Mouse (Mus musculus) myocyte (in vitro differentiated cells): Measurements from ENCODE around the gene Usp32.

Experiments used
- CEBPB ChIP-seq: IDR thresholded peaks from 2 replicates; pipeline ENCODE4 v1.6.1; 2011; ENCODE audit warnings: mild to moderate bottlenecking, moderate library complexity; ENCODE audit not compliant: poor library complexity, insufficient read depth, severe bottlenecking
- E2F4 ChIP-seq: IDR thresholded peaks from one replicate; pipeline ENCODE4 v1.6.1; 2011; ENCODE audit warnings: mild to moderate bottlenecking, control low read depth, moderate library complexity; ENCODE audit not compliant: insufficient read depth
- MAX ChIP-seq: IDR thresholded peaks from one replicate; pipeline ENCODE4 v1.6.1; 2011; ENCODE audit warnings: low read depth, mild to moderate bottlenecking, control low read depth
- MYOD1 ChIP-seq, 3 experiments: IDR thresholded peaks; one replicate each; pipeline ENCODE4 v1.6.1; 2011; ENCODE audit warnings: control low read depth in 2 of 3, low read depth in 2 of 3, mild to moderate bottlenecking in 2 of 3, moderate library complexity in 1 of 3; ENCODE audit not compliant: insufficient read length in 2 of 3, control insufficient read depth in 1 of 3
- MYOG ChIP-seq, 3 experiments: IDR thresholded peaks; one replicate each; pipeline ENCODE4 v1.6.1; 2011; ENCODE audit warnings: control low read depth in 2 of 3, low read depth in 2 of 3, mild to moderate bottlenecking in 2 of 3; ENCODE audit not compliant: insufficient read length in 2 of 3, control insufficient read depth in 1 of 3, insufficient read depth in 1 of 3
- POLR2A ChIP-seq: IDR thresholded peaks from one replicate; pipeline ENCODE4 v1.6.1; 2011; ENCODE audit warnings: low read depth, mild to moderate bottlenecking, control low read depth, moderate library complexity; ENCODE audit not compliant: insufficient read length
- POLR2AphosphoS2 ChIP-seq: IDR thresholded peaks from one replicate; pipeline ENCODE4 v1.6.1; 2011; ENCODE audit warnings: low read depth, control low read depth; ENCODE audit not compliant: insufficient read length
- REST ChIP-seq: IDR thresholded peaks from one replicate; pipeline ENCODE4 v1.6.1; 2011; ENCODE audit warnings: mild to moderate bottlenecking, control low read depth, moderate library complexity; ENCODE audit not compliant: insufficient read depth, insufficient read length
- SRF ChIP-seq: IDR thresholded peaks from one replicate; pipeline ENCODE4 v1.6.1; 2011; ENCODE audit warnings: low read depth; ENCODE audit not compliant: control insufficient read depth, insufficient read length
- TCF12 ChIP-seq: IDR thresholded peaks from one replicate; pipeline ENCODE4 v1.6.1; 2011; ENCODE audit warnings: mild to moderate bottlenecking, control low read depth; ENCODE audit not compliant: poor library complexity, insufficient read depth, severe bottlenecking
- TCF3 ChIP-seq: IDR thresholded peaks from one replicate; pipeline ENCODE4 v1.6.1; 2011; ENCODE audit warnings: low read depth, control low read depth; ENCODE audit not compliant: insufficient read length
- USF1 ChIP-seq: IDR thresholded peaks from one replicate; pipeline ENCODE4 v1.6.1; 2011; ENCODE audit warnings: low read depth, mild to moderate bottlenecking, control low read depth, moderate library complexity

- no peak for TF ChIP-seq POLR2A
- no peak for TF ChIP-seq MYOD1 (IDR thresholded peaks at IDR 0.05; ENCODE audit: control insufficient read depth in 1 of 3, insufficient read length in 2 of 3, low read depth in 2 of 3)
- TF ChIP-seq USF1 = no peak
- no peak for TF ChIP-seq MAX
- TF ChIP-seq POLR2AphosphoS2 = no peak
- no peak for TF ChIP-seq MYOG (IDR thresholded peaks at IDR 0.05; ENCODE audit: control insufficient read depth in 1 of 3, insufficient read depth in 1 of 3, insufficient read length in 2 of 3, low read depth in 2 of 3)
- TF ChIP-seq TCF12 = no peak
- TF ChIP-seq E2F4 = no peak
- TF ChIP-seq TCF3 = no peak
- TF ChIP-seq SRF = no peak
- no peak for TF ChIP-seq REST
- no peak for TF ChIP-seq CEBPB
Measured at GRCm38 (mm10) chr11:85177761-85178160, 37.8 kb upstream of the Usp32 start.
